Mouse (Mus musculus): ENCODE measurements at regions not wholly inside any gene's neighbourhood (a gene's known extent, or its start where the extent isn't known, plus 50 kb on each side); places are given as distances from the start of the nearest gene placed in this dataset.

DNA sequence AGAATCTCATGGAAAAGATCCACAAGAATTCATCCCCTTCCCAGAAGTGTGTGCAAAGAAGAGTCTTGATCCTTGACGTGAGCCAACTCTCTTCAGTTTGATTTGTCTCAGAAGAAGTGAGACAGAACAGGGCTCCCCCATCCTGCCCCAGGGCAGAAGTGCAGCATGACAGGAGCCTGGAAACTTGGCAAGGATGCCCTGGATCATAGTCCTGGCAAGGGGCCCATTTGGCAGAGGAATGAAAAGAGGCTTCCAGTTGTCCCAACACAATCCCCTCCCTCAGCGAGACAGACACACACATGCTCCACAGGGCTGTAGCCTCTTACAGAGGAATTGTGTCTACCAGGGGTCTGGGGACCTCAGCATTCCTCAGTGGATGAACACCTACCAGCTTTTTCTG, 102.7 kb downstream of the Ptpn20 start:
- peaks cover 77% of the 10 kb centered on the region for H3K9me3 ChIP-seq (replicated peaks)
- TF ChIP-seq POLR2AphosphoS5 (IDR thresholded peaks at IDR 0.05; ENCODE audit: insufficient replicate concordance, low read depth, low read length) (no peak), TAL1 (conservative IDR thresholded peaks at IDR 0.05; ENCODE audit: low read depth, low read length) (no peak), GATA2 (IDR thresholded peaks at IDR 0.05; ENCODE audit: borderline replicate concordance, low read depth, low read length) (no peak), GATA1 (IDR thresholded peaks at IDR 0.05; ENCODE audit: borderline replicate concordance, low read length) (no peak), CTCF (IDR thresholded peaks at IDR 0.05; ENCODE audit: low read depth, low read length) (no peak)
- no peaks in the 10 kb centered on the region for H3K27me3 ChIP-seq (ENCODE audit: insufficient read depth, low read length)
- H3K36me3 ChIP-seq (replicated peaks), result no peaks in the 10 kb centered on the region
- H3K4me3 ChIP-seq (ENCODE audit: low read depth, low read length), result no peak overlapping the region
- H3K4me1 ChIP-seq (ENCODE audit: insufficient read depth, low read depth, low read length), result no peaks in the 10 kb centered on the region
- no peak for DNase-seq (ENCODE audit: low spot score)
- ATAC-seq (ENCODE audit: extremely low read depth, insufficient number of reproducible peaks, low FRiP score, poor library complexity, severe bottlenecking), result no peak

DNA sequence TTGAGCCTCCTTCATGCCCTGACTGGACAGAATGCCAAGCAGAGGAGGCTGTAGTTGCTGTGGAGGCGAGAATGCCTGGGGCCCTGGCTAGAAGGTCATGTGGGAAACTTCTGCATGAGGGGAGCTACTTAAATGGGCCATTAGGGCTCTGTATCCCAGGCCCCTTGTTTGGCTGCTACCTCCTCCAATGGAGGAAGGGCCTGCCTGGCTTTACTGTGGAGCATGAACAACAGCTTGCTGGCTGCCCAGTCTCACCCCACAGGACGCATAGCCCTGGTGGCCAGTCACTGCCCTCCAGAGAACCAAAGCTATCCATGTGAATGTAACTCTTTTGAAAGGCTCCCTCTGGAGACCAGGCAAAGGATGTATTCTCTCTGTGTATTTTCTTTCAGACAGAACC, 105.2 kb downstream of the Ptpn20 start:
- H3K9me3 ChIP-seq (replicated peaks), result peaks cover 77% of the 10 kb centered on the region
- no peaks in the 10 kb centered on the region for H3K27me3 ChIP-seq (ENCODE audit: insufficient read depth, low read length)
- ATAC-seq (ENCODE audit: extremely low read depth, insufficient number of reproducible peaks, low FRiP score, poor library complexity, severe bottlenecking) (no peak), DNase-seq (ENCODE audit: low spot score) (no peak)
- no peaks in the 10 kb centered on the region for H3K4me1 ChIP-seq (ENCODE audit: insufficient read depth, low read depth, low read length)
- TF ChIP-seq POLR2AphosphoS5 (IDR thresholded peaks at IDR 0.05; ENCODE audit: insufficient replicate concordance, low read depth, low read length) (no peak), TAL1 (conservative IDR thresholded peaks at IDR 0.05; ENCODE audit: low read depth, low read length) (no peak), GATA2 (IDR thresholded peaks at IDR 0.05; ENCODE audit: borderline replicate concordance, low read depth, low read length) (no peak), GATA1 (IDR thresholded peaks at IDR 0.05; ENCODE audit: borderline replicate concordance, low read length) (no peak), CTCF (IDR thresholded peaks at IDR 0.05; ENCODE audit: low read depth, low read length) (no peak)
- no peak overlapping the region for H3K4me3 ChIP-seq (ENCODE audit: low read depth, low read length)
- H3K36me3 ChIP-seq (replicated peaks), result no peaks in the 10 kb centered on the region

DNA sequence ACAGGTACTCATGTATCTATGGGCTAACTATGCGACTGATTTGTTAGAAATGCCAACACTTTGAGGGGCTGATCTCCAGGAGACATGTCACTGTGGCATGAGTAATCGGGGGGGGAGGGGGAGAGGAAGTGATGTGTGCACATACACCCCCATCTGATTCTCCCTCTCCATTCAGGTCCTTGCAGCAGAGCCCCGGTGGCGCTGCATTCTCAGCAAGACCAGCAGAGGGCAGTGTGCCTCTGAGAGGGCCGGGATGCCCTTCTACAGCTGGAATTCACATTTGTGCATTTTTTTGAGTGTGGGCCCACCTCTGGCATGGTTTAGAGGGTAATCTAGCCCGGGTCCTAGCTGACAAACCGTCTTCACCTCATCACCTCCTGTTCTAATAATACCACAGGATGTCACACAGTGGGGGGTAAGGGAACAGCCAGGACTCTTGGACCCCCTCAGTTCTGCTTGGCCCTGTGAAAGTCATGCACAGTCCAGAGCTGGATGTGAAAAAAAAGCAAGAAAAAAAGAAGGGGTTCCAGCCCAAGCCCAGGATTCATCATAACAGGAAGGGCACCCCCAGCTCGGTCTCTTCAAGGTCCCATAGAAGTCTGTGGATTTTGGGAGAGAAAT, 106.5 kb downstream of the Ptpn20 start:
- no peak for ATAC-seq (ENCODE audit: extremely low read depth, insufficient number of reproducible peaks, low FRiP score, poor library complexity, severe bottlenecking)
- no peak for TF ChIP-seq CTCF (IDR thresholded peaks at IDR 0.05; ENCODE audit: low read depth, low read length)
- no peak for TF ChIP-seq GATA2 (IDR thresholded peaks at IDR 0.05; ENCODE audit: borderline replicate concordance, low read depth, low read length)
- no peak for TF ChIP-seq POLR2AphosphoS5 (IDR thresholded peaks at IDR 0.05; ENCODE audit: insufficient replicate concordance, low read depth, low read length)
- TF ChIP-seq GATA1 (IDR thresholded peaks at IDR 0.05; ENCODE audit: borderline replicate concordance, low read length), result no peak
- TF ChIP-seq TAL1 (conservative IDR thresholded peaks at IDR 0.05; ENCODE audit: low read depth, low read length), result no peak
- H3K9me3 ChIP-seq (replicated peaks), result peaks cover 78% of the 10 kb centered on the region
- no peak overlapping the region for H3K4me3 ChIP-seq (ENCODE audit: low read depth, low read length)
- DNase-seq (ENCODE audit: low spot score), result no peak
- no peaks in the 10 kb centered on the region for H3K27me3 ChIP-seq (ENCODE audit: insufficient read depth, low read length)
- no peaks in the 10 kb centered on the region for H3K36me3 ChIP-seq (replicated peaks)
- no peaks in the 10 kb centered on the region for H3K4me1 ChIP-seq (ENCODE audit: insufficient read depth, low read depth, low read length)

DNA sequence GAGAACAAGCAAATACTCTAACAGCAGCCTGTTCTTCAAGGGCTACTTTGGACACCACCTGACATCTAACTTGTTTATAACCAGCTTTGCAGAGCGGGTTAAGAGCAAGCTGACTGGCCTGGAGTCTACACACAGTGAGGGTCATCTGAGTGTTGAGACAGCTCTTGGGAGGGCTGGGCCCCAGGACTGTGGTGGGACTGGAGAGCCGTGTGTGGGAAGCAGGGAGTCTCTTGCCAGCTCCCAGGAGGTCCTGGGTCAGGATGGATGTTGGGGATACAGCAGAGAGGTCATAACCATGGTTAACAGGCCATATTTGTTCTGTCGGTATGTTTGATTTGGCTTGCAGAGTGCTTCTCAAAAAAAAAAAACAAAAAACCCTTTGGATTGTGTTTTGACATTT, 107.8 kb downstream of the Ptpn20 start:
- no peak overlapping the region for H3K4me3 ChIP-seq (ENCODE audit: low read depth, low read length)
- DNase-seq (ENCODE audit: low spot score), result no peak
- ATAC-seq (ENCODE audit: extremely low read depth, insufficient number of reproducible peaks, low FRiP score, poor library complexity, severe bottlenecking), result no peak
- no peaks in the 10 kb centered on the region for H3K27me3 ChIP-seq (ENCODE audit: insufficient read depth, low read length)
- peaks cover 72% of the 10 kb centered on the region for H3K9me3 ChIP-seq (replicated peaks)
- no peaks in the 10 kb centered on the region for H3K36me3 ChIP-seq (replicated peaks)
- no peaks in the 10 kb centered on the region for H3K4me1 ChIP-seq (ENCODE audit: insufficient read depth, low read depth, low read length)
- TF ChIP-seq GATA1 (IDR thresholded peaks at IDR 0.05; ENCODE audit: borderline replicate concordance, low read length) (no peak), CTCF (IDR thresholded peaks at IDR 0.05; ENCODE audit: low read depth, low read length) (no peak)

DNA sequence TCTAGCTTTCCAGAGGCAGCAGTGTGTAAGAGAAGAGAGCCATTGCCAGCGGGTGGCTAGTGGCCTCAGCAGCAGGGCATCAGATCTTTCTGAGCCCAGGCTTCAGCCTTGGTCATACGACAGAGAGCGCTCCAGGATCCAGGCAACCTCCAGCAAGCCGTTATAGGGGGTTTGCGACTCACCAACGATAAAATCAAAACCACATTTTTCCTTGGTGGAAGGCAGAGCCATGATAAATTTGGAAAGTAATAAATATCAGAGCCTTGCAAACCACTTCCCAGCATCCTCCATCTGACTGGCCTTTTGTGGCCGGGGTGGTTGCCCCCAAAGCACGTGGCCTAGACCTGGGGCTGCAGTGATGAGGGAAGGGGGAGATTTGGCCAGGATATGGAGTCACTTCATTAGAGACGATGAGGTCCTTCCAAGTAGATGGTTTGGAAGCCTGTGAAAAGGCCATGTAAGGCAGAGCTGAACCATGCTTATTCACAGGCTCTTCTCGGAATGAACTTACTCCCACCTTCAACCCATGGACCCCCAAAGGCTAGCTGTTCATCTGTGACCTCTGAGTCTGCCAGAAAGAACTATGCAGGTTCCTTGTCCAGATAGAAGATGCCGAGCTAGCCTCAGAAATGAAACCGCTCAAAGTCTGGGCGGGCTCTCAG, 110.9 kb downstream of the Ptpn20 start:
- no peak overlapping the region for H3K4me3 ChIP-seq (ENCODE audit: low read depth, low read length)
- H3K4me1 ChIP-seq (ENCODE audit: insufficient read depth, low read depth, low read length), result no peaks in the 10 kb centered on the region
- H3K9me3 ChIP-seq (replicated peaks), result peaks cover 55% of the 10 kb centered on the region
- no peaks in the 10 kb centered on the region for H3K36me3 ChIP-seq (replicated peaks)
- DNase-seq (ENCODE audit: low spot score) (no peak), ATAC-seq (ENCODE audit: extremely low read depth, insufficient number of reproducible peaks, low FRiP score, poor library complexity, severe bottlenecking) (no peak)
- no peaks in the 10 kb centered on the region for H3K27me3 ChIP-seq (ENCODE audit: insufficient read depth, low read length)
- no peak for TF ChIP-seq POLR2AphosphoS5 (IDR thresholded peaks at IDR 0.05; ENCODE audit: insufficient replicate concordance, low read depth, low read length)
- TF ChIP-seq GATA2 (IDR thresholded peaks at IDR 0.05; ENCODE audit: borderline replicate concordance, low read depth, low read length), result no peak

DNA sequence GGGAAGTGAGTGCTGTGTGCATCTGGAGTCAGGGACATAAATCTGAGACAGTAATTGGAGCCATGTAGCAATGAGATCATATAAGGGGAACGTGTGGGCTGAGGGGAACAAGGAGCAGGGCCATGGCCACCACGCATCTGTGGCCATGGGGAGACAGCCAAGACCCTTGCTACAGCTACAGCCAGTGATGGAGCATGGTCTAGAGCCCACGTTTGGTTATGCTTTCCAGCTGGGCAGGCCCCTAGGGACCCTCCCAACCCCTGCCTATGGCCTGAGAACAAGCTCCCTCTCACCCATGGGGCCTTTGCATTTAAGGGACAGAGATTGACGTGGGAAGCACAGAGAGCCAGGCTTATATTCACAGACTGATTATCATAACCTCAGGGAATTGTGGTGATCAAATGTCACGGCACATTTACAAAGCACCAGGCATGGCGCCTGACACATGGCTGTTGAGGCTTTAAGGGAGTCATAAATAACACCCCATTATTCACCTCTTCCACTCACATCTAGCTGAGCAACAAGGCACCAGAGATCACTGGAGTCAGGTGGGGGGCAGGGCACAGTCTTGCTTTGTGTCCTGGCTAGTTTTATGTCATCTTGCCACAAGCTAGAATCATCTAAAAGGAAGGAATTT, 118.8 kb downstream of the Ptpn20 start:
- no peaks in the 10 kb centered on the region for H3K27me3 ChIP-seq (ENCODE audit: insufficient read depth, low read length)
- TF ChIP-seq CTCF (IDR thresholded peaks at IDR 0.05; ENCODE audit: low read depth, low read length) (no peak), GATA1 (IDR thresholded peaks at IDR 0.05; ENCODE audit: borderline replicate concordance, low read length) (no peak), TAL1 (conservative IDR thresholded peaks at IDR 0.05; ENCODE audit: low read depth, low read length) (no peak), GATA2 (IDR thresholded peaks at IDR 0.05; ENCODE audit: borderline replicate concordance, low read depth, low read length) (no peak), POLR2AphosphoS5 (IDR thresholded peaks at IDR 0.05; ENCODE audit: insufficient replicate concordance, low read depth, low read length) (no peak)
- H3K36me3 ChIP-seq (replicated peaks), result no peaks in the 10 kb centered on the region
- ATAC-seq (ENCODE audit: extremely low read depth, insufficient number of reproducible peaks, low FRiP score, poor library complexity, severe bottlenecking), result no peak
- H3K9me3 ChIP-seq (replicated peaks), result peaks cover 33% of the 10 kb centered on the region
- H3K4me1 ChIP-seq (ENCODE audit: insufficient read depth, low read depth, low read length), result no peaks in the 10 kb centered on the region
- no peak overlapping the region for H3K4me3 ChIP-seq (ENCODE audit: low read depth, low read length)
- no peak for DNase-seq (ENCODE audit: low spot score)

Data from G1E (cell line).